Mouse (Mus musculus): Measurements from ENCODE around the gene Ap1s1.

Gene Ap1s1

GRCm38 (mm10) chr5:137045402-137046323 is at the start of gene Ap1s1:
Ap1s1 (minus strand) TSS chr5:137046135.
- in situ Hi-C loops (cut with MseI, MboI), result no loop called here

DNA sequence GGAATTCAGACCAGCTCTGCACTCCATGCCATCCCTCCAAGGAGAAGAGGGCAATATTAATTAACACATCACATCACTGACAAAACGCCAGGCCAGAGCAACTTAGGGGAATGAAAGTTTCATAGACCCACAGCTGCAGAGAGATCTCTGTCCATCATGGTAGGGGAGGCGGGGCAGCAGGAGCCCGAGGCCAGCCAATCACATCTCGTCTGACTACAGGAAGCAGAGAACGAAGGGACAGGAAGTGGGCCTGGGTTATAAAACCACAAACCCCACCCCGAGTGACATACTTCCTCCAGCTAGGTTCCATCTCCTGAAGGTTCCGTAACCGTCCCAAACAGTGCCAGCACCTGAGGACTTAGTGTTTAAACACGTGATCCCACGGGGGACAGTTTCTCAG is 49.2 kb upstream of the Ap1s1 start:
- in situ Hi-C loops (cut with MseI, MboI), result no loop called here

GRCm38 (mm10) chr5:137093720-137094119 is 47.8 kb upstream of the Ap1s1 start:
- in situ Hi-C loops (cut with MseI, MboI), result no loop called here

- in situ Hi-C loops (cut with MseI, MboI), result no loop called here
Observed at GRCm38 (mm10) chr5:137091560-137091959, 45.6 kb upstream of the Ap1s1 start.

- in situ Hi-C loops (cut with MseI, MboI), result no loop called here
Observed at GRCm38 (mm10) chr5:137090870-137091269, 44.9 kb upstream of the Ap1s1 start.

- in situ Hi-C loops (cut with MseI, MboI), result no loop called here
Observed at GRCm38 (mm10) chr5:137087410-137087809, 41.5 kb upstream of the Ap1s1 start.

GRCm38 (mm10) chr5:137085731-137086130 is 39.8 kb upstream of the Ap1s1 start:
- in situ Hi-C loops (cut with MseI, MboI), result no loop called here

DNA sequence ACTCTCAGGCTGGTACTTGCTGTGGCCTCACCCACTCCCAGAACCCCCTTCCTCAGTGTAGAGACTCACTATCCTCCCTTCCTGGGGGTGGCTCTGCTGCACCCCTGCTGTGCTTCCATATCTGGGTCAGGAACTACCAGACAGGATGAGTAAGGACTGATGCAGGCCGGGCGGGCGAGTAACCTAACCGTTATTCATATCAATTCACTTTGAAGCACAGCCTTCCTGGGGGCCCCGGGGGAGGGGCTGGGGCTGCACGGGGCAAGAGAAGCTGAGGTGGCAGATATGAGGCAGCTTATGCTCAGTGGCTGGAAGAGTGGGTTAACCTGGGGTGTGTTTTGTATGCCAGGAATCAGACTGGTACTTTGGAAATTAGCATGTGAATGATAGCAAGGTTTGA is 39.1 kb upstream of the Ap1s1 start:
- in situ Hi-C loops (cut with MseI, MboI), result no loop called here

- in situ Hi-C loops (cut with MseI, MboI), result no loop called here
Observed at GRCm38 (mm10) chr5:137083051-137083450, 37.1 kb upstream of the Ap1s1 start.

- in situ Hi-C loops (cut with MseI, MboI), result no loop called here
Observed at GRCm38 (mm10) chr5:137079849-137080248, 33.9 kb upstream of the Ap1s1 start.

DNA sequence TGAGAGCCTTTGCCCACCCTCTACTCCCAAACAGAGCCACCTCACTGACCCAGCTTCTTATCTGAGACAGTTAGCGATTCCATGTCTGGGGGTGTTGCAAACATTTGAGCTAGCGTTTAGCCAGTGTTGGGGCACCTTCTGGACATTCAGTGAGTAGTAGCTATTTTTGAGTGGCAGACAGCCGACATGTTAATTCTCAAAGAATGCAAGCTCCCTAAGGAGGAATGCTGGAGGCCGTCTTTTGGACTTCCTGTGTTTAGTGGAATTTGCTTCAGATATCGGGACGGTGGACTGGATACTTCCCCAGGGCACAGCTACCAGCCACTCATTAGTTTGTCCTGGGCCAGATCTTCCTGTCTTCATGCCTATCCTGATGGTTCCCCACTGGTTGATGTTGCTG is 32.7 kb upstream of the Ap1s1 start:
- in situ Hi-C loops (cut with MseI, MboI), result no loop called here

GRCm38 (mm10) chr5:137078041-137078440 is 32.1 kb upstream of the Ap1s1 start:
- in situ Hi-C loops (cut with MseI, MboI), result no loop called here

- in situ Hi-C loops (cut with MseI, MboI), result no loop called here
Observed at GRCm38 (mm10) chr5:137077187-137077586, 31.3 kb upstream of the Ap1s1 start.

- in situ Hi-C loops (cut with MseI, MboI), result no loop called here
Observed at GRCm38 (mm10) chr5:137076191-137076930, 30.4 kb upstream of the Ap1s1 start.

DNA sequence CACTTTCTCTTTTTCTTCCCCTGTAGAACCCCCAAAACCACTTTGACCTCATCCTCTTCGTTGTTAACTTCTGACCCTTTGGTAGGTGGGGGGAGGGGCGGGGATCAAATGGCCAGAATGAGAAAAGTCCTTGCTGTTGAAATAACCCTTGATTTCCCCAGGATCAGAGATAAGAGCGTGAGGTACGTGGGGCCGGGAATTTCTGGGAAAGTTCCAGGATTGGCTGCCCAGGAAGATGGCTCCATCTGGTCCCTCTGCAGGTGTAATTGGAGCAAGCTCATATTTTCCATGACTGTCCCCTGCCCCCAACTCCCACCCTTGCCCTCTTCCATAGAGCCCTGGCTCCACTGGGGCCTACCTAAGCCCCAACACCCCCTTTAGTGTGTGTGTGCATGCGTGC is 29.8 kb upstream of the Ap1s1 start:
- in situ Hi-C loops (cut with MseI, MboI), result no loop called here

GRCm38 (mm10) chr5:137074191-137074651 is 28.3 kb upstream of the Ap1s1 start:
- in situ Hi-C loops (cut with MseI, MboI), result no loop called here

DNA sequence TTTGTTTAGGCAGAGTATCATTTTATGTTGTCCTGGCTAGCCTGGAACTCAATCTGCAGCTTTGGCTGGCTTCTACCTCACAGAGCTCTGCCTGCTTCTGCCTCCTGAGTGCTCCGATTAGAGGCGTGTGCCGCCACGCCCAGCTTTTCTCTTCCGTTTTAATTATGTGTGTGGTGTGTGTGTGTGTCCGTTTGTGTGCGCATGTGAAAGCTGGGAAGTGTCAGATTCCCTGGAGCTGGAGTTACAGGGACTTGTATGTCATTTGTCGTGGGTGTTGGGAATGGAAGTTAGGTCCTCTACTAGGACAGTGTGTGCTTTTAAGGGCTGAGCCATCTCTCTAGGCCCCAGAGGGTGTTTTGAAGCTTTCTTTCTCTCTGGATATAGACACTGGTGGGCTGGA is 27.2 kb upstream of the Ap1s1 start:
- in situ Hi-C loops (cut with MseI, MboI), result no loop called here

GRCm38 (mm10) chr5:137072079-137072960 is 26.4 kb upstream of the Ap1s1 start, which contains the start of gene Serpine1:
Serpine1 (minus strand) TSS chr5:137072268.
- in situ Hi-C loops (cut with MseI, MboI), result no loop called here

DNA sequence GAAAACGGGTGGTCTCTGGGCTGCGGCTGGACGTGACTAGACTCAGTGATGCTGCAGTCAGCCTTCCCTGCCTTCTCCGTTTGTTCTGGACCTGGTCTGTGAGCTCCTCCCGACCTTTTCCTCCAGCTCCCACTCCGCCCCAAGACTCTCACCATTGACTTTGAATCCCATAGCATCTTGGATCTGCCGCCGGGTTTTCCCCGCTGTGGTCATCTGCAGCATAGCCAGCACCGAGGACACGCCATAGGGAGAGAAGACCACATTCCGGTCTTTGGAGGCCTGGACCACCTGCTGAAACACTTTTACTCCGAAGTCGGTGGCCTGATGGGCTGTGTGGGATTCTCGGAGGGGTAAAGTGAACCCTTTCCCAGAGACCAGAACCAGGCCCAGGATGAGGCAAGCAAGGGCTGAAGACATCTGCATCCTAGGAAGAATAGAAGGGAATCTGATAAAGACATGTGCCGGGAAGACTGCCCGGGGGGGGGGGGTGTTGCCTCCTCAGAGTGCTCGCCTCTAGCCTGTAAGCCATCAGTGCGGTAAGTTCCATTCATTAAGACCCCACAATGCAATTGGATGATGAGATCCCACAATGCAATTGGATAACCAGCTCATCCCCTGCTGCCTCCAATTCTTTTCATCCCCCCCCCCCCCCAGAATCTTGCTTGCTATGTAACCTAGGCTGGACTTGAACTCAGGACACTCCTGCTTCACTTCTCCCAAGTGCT is 25.1 kb upstream of the Ap1s1 start:
- in situ Hi-C loops (cut with MseI, MboI), result no loop called here

GRCm38 (mm10) chr5:137068711-137069110 is 22.8 kb upstream of the Ap1s1 start:
- in situ Hi-C loops (cut with MseI, MboI), result no loop called here

DNA sequence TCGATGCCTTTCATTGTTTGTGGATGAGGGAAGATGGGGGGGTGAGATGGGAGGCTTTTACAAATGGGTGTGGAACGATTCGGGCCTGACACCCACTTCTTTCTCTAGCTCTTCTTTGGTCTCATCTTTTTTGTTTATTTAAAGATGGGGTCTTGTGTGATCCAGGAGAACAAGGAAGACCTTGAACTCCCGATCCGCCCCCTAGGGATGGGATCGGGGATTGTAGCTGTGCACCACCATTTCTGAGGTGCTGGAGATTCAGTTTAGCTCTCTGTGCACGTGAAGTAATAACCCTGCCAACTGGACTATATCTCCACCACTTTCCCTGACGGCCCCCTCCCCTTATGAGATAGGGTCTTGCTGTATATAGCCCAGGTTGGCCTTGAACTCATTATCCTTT is 20.0 kb upstream of the Ap1s1 start:
- in situ Hi-C loops (cut with MseI, MboI), result no loop called here

Data from mouse trophoblast stem cell (cell line).